Mouse (Mus musculus): ENCODE measurements around the gene Ttc30b.

Gene Ttc30b

DNA sequence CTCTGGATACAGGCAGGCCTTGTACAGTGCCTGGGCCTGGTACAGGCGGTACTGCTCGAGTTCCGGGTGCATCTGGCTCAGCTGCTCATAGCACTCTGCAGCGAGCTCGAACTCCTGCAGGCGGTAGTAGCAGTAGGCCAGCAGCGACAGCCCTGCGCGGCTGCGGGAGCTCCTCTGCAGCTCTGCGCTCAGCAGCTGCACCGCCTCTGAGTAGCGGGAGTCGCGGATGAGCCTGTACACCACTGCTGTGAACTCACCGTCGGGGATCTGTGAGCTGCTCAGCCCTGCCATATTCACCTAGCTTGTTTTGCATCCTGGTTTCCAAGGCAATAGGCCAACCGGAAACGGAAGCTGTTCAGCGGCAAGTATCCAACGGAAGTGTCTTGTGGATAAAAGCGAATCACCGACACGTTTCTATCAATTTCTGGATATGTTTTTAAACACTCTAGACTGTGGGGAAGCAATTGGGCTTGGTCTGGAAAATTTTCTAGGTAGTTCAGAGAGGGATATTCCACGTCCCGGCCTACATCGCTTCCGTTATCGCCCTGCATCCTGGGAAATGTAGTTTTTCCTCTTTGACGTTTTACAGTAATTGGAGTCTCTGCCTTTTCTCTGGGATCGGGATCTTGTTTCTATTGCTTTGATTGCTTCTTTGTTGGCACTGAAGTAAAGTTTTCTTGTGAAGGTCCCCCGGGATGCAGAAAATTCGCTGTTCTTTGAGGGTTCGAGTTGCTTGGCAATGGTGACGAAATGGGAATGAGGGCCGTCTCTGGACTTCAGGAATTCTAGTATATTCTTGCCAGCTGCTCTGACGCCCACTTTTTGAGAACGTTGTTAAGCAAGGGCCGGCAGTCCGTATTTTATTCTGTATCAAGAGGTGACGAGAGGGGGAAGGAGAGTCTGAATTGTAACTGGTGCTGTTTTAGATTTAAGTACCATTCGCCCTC is at the start of gene Ttc30b:
Gene Ttc30b, minus strand, starts transcription at position 469 of the 947 bp plus-strand sequence.
- ChIA-PET POLR2A (interaction anchor here in 3 of 4 experiments (0.5 to 1.9 kb wide), 13 partner anchors 11 to 772 kb away, joined by 3 to 5 read pairs (median 4); partner anchors contain the start of gene Nfe2l2 (in 2 of the 3)), CTCF (interaction anchor here in 2 of 4 experiments (0.6 to 0.7 kb wide), 3 partner anchors 26 to 55 kb away, joined by 3 to 6 read pairs (median 3); no protein-coding TSS in a partner anchor)

DNA sequence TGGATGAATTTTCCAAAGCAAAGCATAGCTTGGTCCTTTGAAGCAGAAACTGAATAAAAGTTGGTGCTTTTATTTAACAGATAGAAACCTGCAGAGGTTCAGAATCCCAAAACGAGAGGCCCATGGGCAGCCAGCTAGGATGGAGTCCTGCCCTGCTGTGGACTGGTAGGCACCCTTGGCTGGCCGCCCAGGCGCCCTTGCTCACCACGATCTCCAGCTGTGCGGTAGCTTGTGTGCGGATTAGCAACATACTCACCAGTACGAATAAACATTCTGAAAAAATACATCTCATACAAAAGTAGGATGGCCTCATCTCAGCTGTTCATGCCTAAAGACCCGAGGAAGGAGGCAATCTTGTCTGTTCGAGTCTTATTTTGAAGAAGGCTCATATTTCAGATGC is 49.4 kb upstream of the Ttc30b start:
- POLR2A ChIA-PET: interaction anchor here in 3 of 4 experiments (1.0 to 2.4 kb wide), 11 partner anchors 9 to 354 kb away, joined by 3 to 8 read pairs (median 4); partner anchors contain the start of gene Ttc30a2 (in 1 of the 3)
- CTCF ChIA-PET: interaction anchor here in 3 of 4 experiments (0.7 to 2.3 kb wide), 8 partner anchors 13 to 1281 kb away, joined by 3 to 16 read pairs (median 4); no protein-coding TSS in a partner anchor

DNA sequence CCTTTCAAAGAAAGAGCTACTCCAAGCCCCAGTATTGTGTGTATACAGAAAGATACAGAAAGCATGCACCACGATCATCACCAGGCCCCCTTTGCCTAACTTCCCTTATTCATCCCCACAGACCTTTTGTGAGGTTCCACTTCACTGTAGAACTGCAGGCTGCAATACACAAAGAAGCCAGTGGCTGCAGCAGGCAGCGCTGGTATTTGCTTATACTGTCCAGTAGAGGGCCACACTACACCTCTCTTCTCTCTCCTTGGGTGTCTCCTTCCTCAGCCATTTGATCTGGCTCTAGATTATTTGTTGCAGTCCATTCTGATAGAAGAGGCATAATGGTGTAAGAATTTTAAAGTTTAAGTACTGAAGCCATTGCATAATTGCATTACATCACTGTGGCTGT is 46.7 kb upstream of the Ttc30b start:
- CTCF ChIA-PET: interaction anchor here in 2 of 4 experiments (0.5 to 1.2 kb wide), 11 partner anchors 8 to 130 kb away, joined by 3 to 10 read pairs (median 4); no protein-coding TSS in a partner anchor
- POLR2A ChIA-PET: interaction anchor here in 3 of 4 experiments (0.6 to 2.0 kb wide), 10 partner anchors 14 to 390 kb away, joined by 3 to 6 read pairs (median 3); no protein-coding TSS in a partner anchor

DNA sequence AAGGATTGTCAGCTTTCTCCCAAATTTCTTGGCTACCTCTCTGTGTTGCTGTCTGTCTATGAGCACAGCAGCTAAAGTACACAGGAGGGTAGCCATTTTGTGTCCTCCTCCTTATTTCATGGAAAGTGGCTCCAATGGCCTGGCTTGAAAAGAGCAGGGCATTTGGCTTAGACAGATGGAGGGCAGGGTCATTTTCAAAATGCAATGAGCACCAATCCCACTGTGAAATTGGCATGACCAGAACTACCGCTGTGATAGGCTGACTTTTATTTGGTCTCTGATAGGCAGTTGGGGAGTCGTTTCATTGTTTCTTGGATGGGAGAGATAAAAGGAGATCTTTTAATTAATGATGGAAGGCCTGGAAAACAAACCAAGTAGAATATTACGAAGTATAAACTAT is 45.5 kb upstream of the Ttc30b start:
- ChIA-PET CTCF (interaction anchor here in 1 of 4 experiments (0.6 kb wide), 1 partner anchor 20 kb away, joined by 7 read pairs; no protein-coding TSS in a partner anchor), POLR2A (interaction anchor here in 1 of 4 experiments (1.0 to 1.4 kb wide), 2 partner anchors 24 to 109 kb away, joined by 3 to 5 read pairs; no protein-coding TSS in a partner anchor)

DNA sequence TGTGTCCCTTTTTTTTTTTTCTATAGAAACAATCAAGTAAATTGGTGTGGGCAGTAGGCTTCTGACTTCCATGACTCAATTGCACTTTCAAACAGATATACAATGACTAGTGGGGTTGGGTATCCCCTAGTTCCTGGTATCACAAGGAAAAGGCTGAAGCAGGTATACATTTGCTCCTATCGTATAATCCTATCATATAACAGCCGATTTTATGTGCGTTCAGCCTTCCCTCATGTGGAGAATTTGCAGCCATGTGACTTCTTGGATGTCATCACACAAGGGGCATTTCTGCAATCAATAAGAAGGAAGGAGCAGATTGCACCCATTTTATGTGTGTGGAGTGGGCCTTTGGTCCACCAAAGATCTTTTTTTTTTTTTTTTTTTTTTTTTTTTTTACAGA is 44.7 kb upstream of the Ttc30b start:
- ChIA-PET CTCF (no interaction called here), POLR2A (interaction anchor here in 1 of 4 experiments (0.6 kb wide), 1 partner anchor 358 kb away, joined by 5 read pairs; no protein-coding TSS in a partner anchor)

DNA sequence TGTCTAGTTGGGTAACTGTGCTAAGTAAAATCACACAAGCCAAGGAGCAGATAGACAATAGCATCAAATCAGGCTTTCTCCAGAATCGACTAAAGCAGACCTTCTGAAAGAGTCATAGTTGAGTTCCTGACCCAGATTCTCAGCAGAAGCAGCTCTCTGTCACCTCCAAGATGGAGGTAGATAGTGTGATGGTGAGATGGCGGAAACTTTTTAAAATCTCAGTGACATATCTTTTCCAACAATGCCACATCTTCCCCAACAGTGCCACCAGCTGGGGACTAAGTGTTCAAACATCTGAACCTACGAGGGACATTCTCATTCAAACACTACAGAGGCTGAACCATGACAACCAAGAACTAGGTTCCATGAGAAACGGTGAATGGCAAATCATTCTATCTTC is 44.2 kb upstream of the Ttc30b start:
- CTCF ChIA-PET: interaction anchor here in 2 of 4 experiments (0.5 to 1.3 kb wide), 3 partner anchors 8 to 351 kb away, joined by 3 to 5 read pairs (median 3); no protein-coding TSS in a partner anchor
- POLR2A ChIA-PET: interaction anchor here (0.6 to 1.4 kb wide), 4 partner anchors 111 to 359 kb away, joined by 3 to 6 read pairs (median 4); no protein-coding TSS in a partner anchor

DNA sequence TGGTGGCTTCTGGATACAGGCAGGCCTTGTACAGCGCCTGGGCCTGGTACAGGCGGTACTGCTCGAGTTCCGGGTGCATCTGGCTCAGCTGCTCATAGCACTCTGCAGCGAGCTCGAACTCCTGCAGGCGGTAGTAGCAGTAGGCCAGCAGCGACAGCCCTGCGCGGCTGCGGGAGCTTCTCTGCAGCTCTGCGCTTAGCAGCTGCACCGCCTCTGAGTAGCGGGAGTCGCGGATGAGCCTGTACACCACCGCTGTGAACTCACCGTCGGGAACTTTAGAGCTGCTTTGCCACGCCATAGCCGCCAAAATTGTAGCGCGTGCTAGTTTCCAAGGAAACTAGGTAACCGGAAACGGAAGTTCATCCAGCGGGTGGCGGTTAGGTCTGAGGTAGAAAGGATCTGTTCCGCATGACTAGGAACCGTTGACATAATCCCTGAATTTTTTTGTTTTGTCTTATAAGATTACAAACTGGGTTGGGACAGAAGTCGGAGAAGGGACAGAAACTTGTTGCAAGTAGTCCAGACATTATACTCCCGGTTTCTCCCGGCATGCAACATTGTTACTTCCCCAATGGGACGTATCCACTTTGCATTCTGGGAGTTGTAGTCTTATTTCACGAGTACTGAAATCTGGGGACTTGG is 43.2 kb upstream of the Ttc30b start, which contains the start of gene Ttc30a1:
Gene Ttc30a1, minus strand, starts transcription at position 528 of the 642 bp plus-strand sequence.
- ChIA-PET CTCF (interaction anchor here in 2 of 4 experiments (0.6 to 1.4 kb wide), 4 partner anchors 9 to 134 kb away, joined by 3 to 5 read pairs (median 4); no protein-coding TSS in a partner anchor), POLR2A (interaction anchor here in 2 of 4 experiments (0.6 to 1.4 kb wide), 6 partner anchors 12 to 324 kb away, joined by 3 to 4 read pairs (median 3); partner anchors contain the start of gene Ttc30b (in 1 of the 2))

DNA sequence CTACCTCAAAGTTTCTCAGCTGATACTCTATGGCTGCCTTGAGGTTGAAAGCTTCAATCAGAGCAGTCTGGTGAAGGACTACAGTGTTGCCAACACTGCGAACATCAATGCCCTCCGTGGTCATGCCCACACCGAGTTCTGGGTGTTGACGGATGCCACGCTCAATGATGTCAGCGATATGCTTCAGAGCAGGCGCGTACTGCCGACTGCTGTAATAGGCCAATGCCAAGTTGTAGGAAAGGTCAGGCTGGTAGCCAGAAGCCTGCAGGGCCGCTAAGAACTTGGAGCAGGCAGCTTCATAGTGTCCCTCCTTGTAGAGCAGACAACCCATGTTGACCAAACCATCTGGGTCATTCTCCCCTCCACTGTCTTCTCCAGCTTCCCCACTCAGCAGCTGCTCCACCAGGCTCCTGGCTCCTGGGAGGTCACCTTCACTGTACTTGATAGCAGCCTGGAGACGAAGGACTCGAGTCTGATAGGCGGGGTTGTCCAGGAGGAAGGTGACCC is 42.6 kb upstream of the Ttc30b start:
- CTCF ChIA-PET: interaction anchor here in 2 of 4 experiments (0.6 to 1.4 kb wide), 4 partner anchors 10 to 134 kb away, joined by 3 to 5 read pairs (median 4); no protein-coding TSS in a partner anchor
- POLR2A ChIA-PET: interaction anchor here in 2 of 4 experiments (0.6 to 1.3 kb wide), 4 partner anchors 12 to 107 kb away, joined by 3 to 4 read pairs (median 3); partner anchors contain the start of gene Ttc30b (in 1 of the 2)

DNA sequence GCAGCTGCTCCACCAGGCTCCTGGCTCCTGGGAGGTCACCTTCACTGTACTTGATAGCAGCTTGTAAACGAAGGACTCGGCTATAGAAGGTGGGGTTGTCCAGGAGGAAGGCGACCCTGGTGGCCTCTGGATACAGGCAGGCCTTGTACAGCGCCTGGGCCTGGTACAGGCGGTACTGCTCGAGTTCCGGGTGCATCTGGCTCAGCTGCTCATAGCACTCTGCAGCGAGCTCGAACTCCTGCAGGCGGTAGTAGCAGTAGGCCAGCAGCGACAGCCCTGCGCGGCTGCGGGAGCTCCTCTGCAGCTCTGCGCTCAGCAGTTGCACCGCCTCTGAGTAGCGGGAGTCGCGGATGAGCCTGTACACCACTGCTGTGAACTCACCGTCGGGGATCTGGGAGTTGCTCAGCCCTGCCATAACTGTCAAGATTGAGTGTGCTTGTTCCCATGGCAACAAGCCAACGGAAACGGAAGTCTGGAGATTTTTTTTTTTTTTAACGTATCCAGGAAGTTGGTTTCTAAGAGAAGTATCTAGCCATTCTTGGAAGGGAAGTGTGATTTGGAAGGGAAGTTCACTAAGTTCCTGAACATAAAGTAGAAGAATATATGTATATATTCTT is 39.5 kb upstream of the Ttc30b start, which contains the start of gene Ttc30a2:
Gene Ttc30a2, minus strand, starts transcription at position 419 of the 617 bp plus-strand sequence.
- ChIA-PET POLR2A (interaction anchor here in 3 of 4 experiments (0.6 to 1.3 kb wide), 6 partner anchors 10 to 411 kb away, joined by 3 to 7 read pairs (median 3); no protein-coding TSS in a partner anchor), CTCF (interaction anchor here in 2 of 4 experiments (0.8 to 1.0 kb wide), 2 partner anchors 13 kb away, joined by 4 read pairs; no protein-coding TSS in a partner anchor)

DNA sequence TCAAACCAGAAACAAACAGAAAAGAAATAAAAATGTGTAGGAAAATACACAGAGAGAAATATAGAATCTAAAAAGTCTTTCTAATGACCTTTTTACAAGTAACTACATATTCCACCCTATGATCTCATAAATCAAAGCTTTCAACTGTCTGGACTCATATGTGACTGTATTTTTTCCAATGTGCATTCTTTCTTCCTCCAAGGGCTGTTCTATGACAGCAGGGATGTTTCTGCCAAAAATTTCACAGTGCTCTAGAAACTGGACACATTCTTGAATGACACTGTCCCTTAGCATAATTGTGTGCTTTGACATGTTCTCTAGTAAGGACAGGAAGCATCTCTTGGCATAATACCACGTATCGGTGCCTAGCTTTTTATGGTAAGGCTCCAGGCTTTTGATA is 37.7 kb upstream of the Ttc30b start:
- CTCF ChIA-PET: interaction anchor here in 2 of 4 experiments (0.6 to 1.2 kb wide), 3 partner anchors 11 to 400 kb away, joined by 3 read pairs; no protein-coding TSS in a partner anchor
- POLR2A ChIA-PET: interaction anchor here in 1 of 4 experiments (1.6 kb wide), 1 partner anchor 10 kb away, joined by 4 read pairs; no protein-coding TSS in a partner anchor

DNA sequence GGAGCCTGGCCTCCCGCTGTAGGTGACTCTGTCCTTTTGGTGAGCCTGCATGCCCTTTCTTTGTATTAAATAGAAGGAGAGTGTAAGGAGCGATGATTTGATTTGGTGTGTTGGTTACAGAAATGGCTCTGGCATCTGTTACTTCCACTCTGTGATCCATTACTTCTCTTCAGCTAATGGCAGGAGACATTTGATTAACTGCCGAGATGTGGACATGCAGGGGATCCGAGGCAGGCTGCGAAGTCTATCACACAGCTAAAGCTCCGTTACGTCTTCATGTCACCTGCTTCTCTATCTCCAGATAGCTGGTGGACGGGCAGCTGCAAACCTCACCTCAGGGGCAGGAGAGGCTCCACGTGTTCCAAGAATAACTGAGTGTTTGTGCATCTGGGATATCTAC is 35.7 kb upstream of the Ttc30b start:
- ChIA-PET POLR2A (interaction anchor here in 2 of 4 experiments (0.9 to 1.2 kb wide), 4 partner anchors 10 to 207 kb away, joined by 3 to 5 read pairs (median 3); no protein-coding TSS in a partner anchor), CTCF (interaction anchor here in 1 of 4 experiments (0.6 to 1.3 kb wide), 2 partner anchors 9 to 227 kb away, joined by 3 to 5 read pairs; no protein-coding TSS in a partner anchor)

DNA sequence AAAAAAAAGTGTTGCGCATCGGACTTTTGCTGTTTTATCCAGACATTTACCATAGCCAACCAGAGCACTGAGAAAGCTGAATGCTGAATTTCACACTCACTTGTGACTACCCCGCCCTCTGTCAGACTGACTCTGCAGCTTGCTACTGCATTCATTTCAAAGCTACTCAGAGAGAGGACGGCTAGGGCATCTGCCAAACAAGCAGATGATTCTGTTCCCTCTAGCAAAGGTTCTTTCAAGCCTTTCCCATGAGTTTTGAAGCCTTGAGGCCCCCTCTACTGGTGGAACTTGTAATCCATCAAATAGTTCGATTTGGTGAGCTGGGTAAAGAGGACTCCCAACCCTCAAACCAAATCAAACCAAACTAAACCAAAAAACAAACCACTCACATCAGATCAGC is 26.6 kb upstream of the Ttc30b start:
- ChIA-PET CTCF (interaction anchor here (0.5 to 2.9 kb wide), 85 partner anchors 9 to 1344 kb away, joined by 3 to 19 read pairs (median 4); partner anchors contain the start of genes Cyct (in 1 of the 4), Nfe2l2 (in 1 of the 4) and Ttc30b (in 1 of the 4)), POLR2A (interaction anchor here in 3 of 4 experiments (0.6 to 2.1 kb wide), 29 partner anchors 9 to 359 kb away, joined by 3 to 7 read pairs (median 3); partner anchors contain the start of genes Nfe2l2 (in 2 of the 3), Agps (in 1 of the 3), Hnrnpa3 (in 1 of the 3) and Ttc30b (in 1 of the 3))

DNA sequence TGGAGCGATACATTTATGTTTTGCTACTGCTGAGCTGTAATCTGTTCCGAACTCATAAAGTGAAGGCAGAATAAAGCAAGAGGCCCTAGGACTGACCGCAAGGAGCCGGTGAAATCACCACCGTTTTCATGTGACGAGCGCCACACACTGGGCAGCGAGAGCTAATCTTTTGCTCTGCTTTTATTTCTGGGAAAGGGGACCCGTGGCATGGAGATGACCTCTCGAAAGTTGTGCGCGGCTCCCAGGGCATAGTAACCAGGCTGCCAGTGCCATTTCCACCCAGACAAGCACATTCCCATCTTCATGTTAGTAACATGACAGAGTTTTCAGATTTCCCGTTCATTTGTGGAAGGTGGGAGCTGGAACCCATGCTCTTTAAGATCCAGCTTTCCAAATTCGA is 26.1 kb upstream of the Ttc30b start:
- CTCF ChIA-PET: interaction anchor here (0.5 to 2.9 kb wide), 81 partner anchors 10 to 1345 kb away, joined by 3 to 19 read pairs (median 4); partner anchors contain the start of genes Cyct (in 1 of the 4), Nfe2l2 (in 1 of the 4) and Ttc30b (in 1 of the 4)
- POLR2A ChIA-PET: interaction anchor here in 3 of 4 experiments (0.6 to 2.1 kb wide), 36 partner anchors 9 to 359 kb away, joined by 3 to 7 read pairs (median 3); partner anchors contain the start of genes Nfe2l2 (in 2 of the 3), Agps (in 1 of the 3), Hnrnpa3 (in 1 of the 3) and Ttc30b (in 1 of the 3)

DNA sequence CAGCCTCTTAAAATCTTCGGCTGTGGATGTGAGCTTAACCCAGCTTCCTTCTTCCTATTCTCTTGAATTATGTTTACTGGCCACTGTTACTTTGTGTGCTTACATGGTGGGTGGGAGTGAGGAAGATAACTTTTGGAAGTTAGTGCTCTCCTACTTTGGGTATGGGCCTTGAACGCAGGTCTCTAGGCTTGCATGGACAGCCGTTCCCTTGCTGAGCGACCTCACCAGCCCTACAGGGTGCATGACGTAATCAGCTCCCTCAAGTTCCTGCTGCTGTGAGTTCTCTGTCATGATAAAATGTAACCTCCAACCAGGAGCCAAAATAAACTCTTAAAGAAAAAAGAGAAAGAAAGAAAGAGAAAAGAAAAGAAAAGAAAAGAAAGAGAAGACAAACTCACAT is 25.7 kb upstream of the Ttc30b start:
- ChIA-PET CTCF (interaction anchor here (0.6 to 2.9 kb wide), 53 partner anchors 11 to 375 kb away, joined by 3 to 19 read pairs (median 5); partner anchors contain the start of gene Ttc30b (in 1 of the 4)), POLR2A (interaction anchor here in 3 of 4 experiments (0.6 to 2.1 kb wide), 35 partner anchors 9 to 358 kb away, joined by 3 to 7 read pairs (median 3); partner anchors contain the start of genes Nfe2l2 (in 2 of the 3), Agps (in 1 of the 3), Hnrnpa3 (in 1 of the 3) and Ttc30b (in 1 of the 3))

DNA sequence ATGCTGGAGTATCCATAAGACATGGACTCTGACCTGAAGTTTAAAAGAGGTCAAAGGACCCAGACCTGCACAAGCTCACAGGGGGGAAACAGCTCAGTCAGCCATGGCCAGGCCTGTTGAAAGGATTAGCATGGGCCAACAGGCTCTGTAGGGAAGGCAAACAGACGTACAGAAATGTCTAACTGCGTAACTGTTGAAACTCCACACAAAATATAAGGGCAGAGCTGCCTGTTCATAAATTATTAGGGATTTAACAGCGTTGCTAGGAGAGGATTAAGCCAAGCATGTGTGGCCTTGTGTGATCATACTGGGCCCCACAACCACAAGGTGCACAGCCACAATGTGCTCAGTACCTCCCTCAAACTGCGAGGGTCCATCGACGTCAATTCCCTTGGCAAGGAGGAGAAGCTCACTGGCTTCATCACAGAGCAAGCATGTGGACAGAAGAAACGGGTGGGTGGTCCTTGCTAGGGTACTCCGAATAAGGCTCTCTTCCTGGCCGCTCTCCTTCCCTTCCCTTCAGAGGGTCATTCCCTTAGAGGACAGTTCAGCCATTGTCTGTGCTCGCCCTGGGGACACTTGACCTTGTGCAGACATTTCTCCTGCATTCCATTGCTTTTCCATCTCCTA is 24.9 kb upstream of the Ttc30b start:
- CTCF ChIA-PET: interaction anchor here in 3 of 4 experiments (0.6 to 2.9 kb wide), 14 partner anchors 12 to 702 kb away, joined by 3 to 17 read pairs (median 6); no protein-coding TSS in a partner anchor
- POLR2A ChIA-PET: interaction anchor here in 2 of 4 experiments (0.6 to 2.1 kb wide), 12 partner anchors 8 to 280 kb away, joined by 3 to 7 read pairs (median 4); no protein-coding TSS in a partner anchor
